Mouse (Mus musculus) left cerebral cortex, postnatal 25 days (tissue): ENCODE measurements around the gene Cela3a. TPM values are rescaled to one million over a fixed set of nuclear protein-coding genes. Genes with fewer than 3 reads are reported as not detected.
"Not testable (repeated sequence)": the region's sequence is repeated elsewhere in the genome, so short reads cannot be mapped to it uniquely, and the experiment has no call there.

Experiments used
- DNase-seq, 2 experiments: peaks; one replicate each; pipeline ENCODE4 v3.0.0; 2022; ENCODE audit warnings: low spot score in 2 of 2, mixed read lengths in 1 of 2
- intact Hi-C: fragments of 180-260 bp; cut with DNase I; formaldehyde crosslinking; loops from one replicate; pipeline ENCODE4 v1.15.1; 2025
- total RNA-seq, 2 experiments: library from RNA; stranded (reverse); gene quantifications; 2 replicates each; pipeline ENCODE4 v1.2.3; 2021

The Cela3a gene
- total RNA-seq, 2 experiments from 2014 or later: not detected

GRCm38 (mm10) chr4:137417712-137418564 is 8.3 kb upstream of the Cela3a start:
- intact Hi-C loops: no loop called here
- DNase-seq: no peak

GRCm38 (mm10) chr4:137414936-137415335 is 5.3 kb upstream of the Cela3a start:
- no peak for DNase-seq
- intact Hi-C loops: no loop called here

GRCm38 (mm10) chr4:137412185-137412709 is 2.7 kb upstream of the Cela3a start:
- DNase-seq, intact Hi-C loops: not testable (repeated sequence)

GRCm38 (mm10) chr4:137405571-137405970 is 4.0 kb downstream of the Cela3a start:
- intact Hi-C loops: loop anchor here (2.0 kb wide), 1 partner anchor 15 kb away; no protein-coding TSS in a partner anchor
- DNase-seq: no peak

- intact Hi-C loops: loop anchor here (10.0 kb wide), 1 partner anchor 302 kb away; no protein-coding TSS in a partner anchor
- DNase-seq: no peak
These were observed 12.7 kb downstream of the Cela3a start for GRCm38 (mm10) chr4:137396641-137397525.

- no peak for DNase-seq
These were observed 16.0 kb downstream of the Cela3a start for GRCm38 (mm10) chr4:137393378-137394135.

GRCm38 (mm10) chr4:137392874-137393273 is 16.7 kb downstream of the Cela3a start:
- intact Hi-C loops: loop anchor here (10.0 kb wide), 1 partner anchor 298 kb away; no protein-coding TSS in a partner anchor
- DNase-seq: no peak

More at GRCm38 (mm10) chr4:137393378-137394135, 16.0 kb downstream of the Cela3a start:
- intact Hi-C loops: loop anchor here (10.0 kb wide), 1 partner anchor 299 kb away; no protein-coding TSS in a partner anchor

- DNase-seq: no peak
- intact Hi-C loops: loop anchor here (10.0 kb wide), 1 partner anchor 296 kb away; no protein-coding TSS in a partner anchor
These were observed 18.3 kb downstream of the Cela3a start for GRCm38 (mm10) chr4:137391287-137391686.

- intact Hi-C loops: loop anchor here (10.0 kb wide), 1 partner anchor 295 kb away; no protein-coding TSS in a partner anchor
- DNase-seq: no peak
These were observed 19.4 kb downstream of the Cela3a start for GRCm38 (mm10) chr4:137390196-137390595.

- no peak for DNase-seq
- intact Hi-C loops: loop anchor here (5.0 kb wide), 2 partner anchors 42 to 72 kb away; no protein-coding TSS in a partner anchor
These were observed 20.6 kb downstream of the Cela3a start for GRCm38 (mm10) chr4:137388983-137389382.

GRCm38 (mm10) chr4:137388059-137388794 is 21.4 kb downstream of the Cela3a start:
- intact Hi-C loops: loop anchor here (5.0 kb wide), 2 partner anchors 41 to 71 kb away; no protein-coding TSS in a partner anchor
- peak; percentile 88 to 93 for DNase-seq

- intact Hi-C loops: loop anchor here (5.0 kb wide), 2 partner anchors 40 to 70 kb away; no protein-coding TSS in a partner anchor
- DNase-seq: no peak
These were observed 22.0 kb downstream of the Cela3a start for GRCm38 (mm10) chr4:137387482-137388058.

- no peak for DNase-seq
- intact Hi-C loops: no loop called here
These were observed 28.6 kb downstream of the Cela3a start for GRCm38 (mm10) chr4:137380702-137381605.

GRCm38 (mm10) chr4:137379713-137380255 is 29.8 kb downstream of the Cela3a start:
- DNase-seq: no peak
- intact Hi-C loops: no loop called here

GRCm38 (mm10) chr4:137379085-137379484 is 30.5 kb downstream of the Cela3a start:
- DNase-seq: no peak
- intact Hi-C loops: no loop called here

GRCm38 (mm10) chr4:137377526-137378304 is 31.9 kb downstream of the Cela3a start:
- DNase-seq: no peak
- intact Hi-C loops: no loop called here
